Mouse (Mus musculus) gastrocnemius, postnatal 25 days (tissue): ENCODE measurements around the gene Olfr585. TPM values are rescaled to one million over a fixed set of nuclear protein-coding genes. Genes with fewer than 3 reads are reported as not detected.

Source experiments
- DNase-seq: peaks from one replicate; pipeline ENCODE4 v3.0.0; 2022
- long read RNA-seq, 2 experiments: library from polyadenylated mRNA; stranded (forward); transcript quantifications; one replicate each; pipeline ENCODE4 v2.0.0; 2021
- total RNA-seq, 2 experiments: library from RNA; stranded (reverse); gene quantifications; 1 replicate in 1 of 2; 2 replicates in 1 of 2; pipeline ENCODE4 v1.2.3; 2021

The Olfr585 gene
- total RNA-seq: not detected
- long read RNA-seq, experiment 1: 0 reads
- long read RNA-seq, experiment 2: 0 reads

DNA sequence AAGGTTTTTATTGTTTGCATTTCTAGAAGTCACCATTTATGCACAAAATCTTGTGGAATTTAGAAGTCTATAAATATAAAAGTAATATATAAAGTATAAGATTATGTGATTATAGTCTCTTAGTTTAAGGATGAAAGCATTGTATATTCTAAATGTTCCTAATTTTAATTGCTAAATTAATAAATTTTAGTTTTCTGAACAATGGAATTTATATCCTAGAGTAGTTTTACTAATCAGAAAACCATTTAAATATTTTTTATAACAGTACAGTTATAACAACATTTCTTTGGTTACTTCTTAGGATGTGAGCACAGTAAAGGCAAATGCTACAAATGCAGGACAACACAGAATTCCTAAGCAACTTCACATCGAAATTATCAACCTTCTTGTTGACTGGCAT, at the start of gene Olfr585:
TSS of gene Olfr585 (plus strand) at position 301 of the 400 bp plus-strand sequence.
- no peak for DNase-seq

GRCm38 (mm10) chr7:103051000-103051399, 46.5 kb upstream of the Olfr585 start, which contains the start of gene Olfr583:
Gene Olfr583, plus strand, starts transcription at chr7:103051300.
- no peak for DNase-seq

GRCm38 (mm10) chr7:103081585-103081984, 15.9 kb upstream of the Olfr585 start, which contains the start of gene Olfr584:
Gene Olfr584, plus strand, starts transcription at chr7:103081885.
- DNase-seq: no peak

DNA sequence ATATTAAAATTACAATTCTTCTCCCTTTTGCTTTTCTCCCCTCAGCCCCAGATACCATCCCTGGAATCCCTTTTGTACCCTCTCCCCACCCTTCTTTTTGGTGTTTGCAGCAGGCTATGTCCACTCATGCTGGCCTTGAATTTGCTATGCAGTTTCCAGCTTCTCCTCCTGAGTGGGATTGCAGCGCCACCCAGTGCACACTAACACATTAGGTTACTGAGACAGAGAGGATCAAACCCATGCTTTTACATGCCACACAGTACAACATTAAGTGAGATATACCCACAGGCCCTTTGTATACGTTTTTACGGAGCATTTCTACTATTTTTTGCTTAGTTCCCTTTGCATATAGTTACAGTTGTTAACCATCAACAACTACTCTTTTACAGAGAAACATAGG, 21.9 kb downstream of the Olfr585 start:
- DNase-seq: no peak

- DNase-seq: no peak
Measured at GRCm38 (mm10) chr7:103125538-103125937, 28.0 kb downstream of the Olfr585 start, which contains the start of gene Olfr586. Gene Olfr586, minus strand, starts transcription at chr7:103125638.

GRCm38 (mm10) chr7:103140579-103140978, 43.1 kb downstream of the Olfr585 start, which contains the start of gene Olfr588-ps1:
Gene Olfr588-ps1, plus strand, starts transcription at chr7:103140879.
- no peak for DNase-seq

Other genes starting within 250 kb of the Olfr585 start
- not detected for gene Olfr566, start 239.0 kb upstream of the Olfr585 start, total RNA-seq
- not detected for gene Olfr568, start 220.6 kb upstream of the Olfr585 start, total RNA-seq
- gene Olfr569, start 206.8 kb upstream of the Olfr585 start, total RNA-seq: not detected
- not detected for gene Olfr570, start 203.1 kb upstream of the Olfr585 start, total RNA-seq
- not detected for gene Olfr571, start 180.2 kb upstream of the Olfr585 start, total RNA-seq
- gene Olfr572, start 173.3 kb upstream of the Olfr585 start, total RNA-seq: not detected
- not detected for gene Olfr573-ps1, start 155.1 kb upstream of the Olfr585 start, total RNA-seq
- gene Olfr574, start 149.3 kb upstream of the Olfr585 start, total RNA-seq: not detected
- gene Olfr575, start 138.9 kb upstream of the Olfr585 start, total RNA-seq: not detected
- gene Olfr576, start 135.1 kb upstream of the Olfr585 start, total RNA-seq: not detected
- gene Olfr577, start 121.8 kb upstream of the Olfr585 start, total RNA-seq: not detected
- not detected for gene Olfr578, start 108.4 kb upstream of the Olfr585 start, total RNA-seq
- gene Olfr582, start 59.7 kb upstream of the Olfr585 start, total RNA-seq: not detected
- gene Olfr583, start 46.4 kb upstream of the Olfr585 start, total RNA-seq: not detected
- not detected for gene Olfr584, start 15.8 kb upstream of the Olfr585 start, total RNA-seq
- gene Olfr586, start 27.9 kb downstream of the Olfr585 start, total RNA-seq: not detected
- not detected for gene Olfr588-ps1, start 43.2 kb downstream of the Olfr585 start, total RNA-seq
- not detected for gene Olfr589, start 58.6 kb downstream of the Olfr585 start, total RNA-seq
- not detected for gene Olfr591, start 80.6 kb downstream of the Olfr585 start, total RNA-seq
- not detected for gene Olfr592, start 87.1 kb downstream of the Olfr585 start, total RNA-seq
- not detected for gene Olfr593, start 114.1 kb downstream of the Olfr585 start, total RNA-seq
- gene Olfr594, start 119.3 kb downstream of the Olfr585 start, total RNA-seq: not detected
- not detected for gene Usp17ld, start 154.8 kb downstream of the Olfr585 start, total RNA-seq
- gene Olfr596, start 207.9 kb downstream of the Olfr585 start, total RNA-seq: not detected
- not detected for gene Olfr597, start 218.6 kb downstream of the Olfr585 start, total RNA-seq
- not detected for gene Olfr598, start 225.8 kb downstream of the Olfr585 start, total RNA-seq
- not detected for gene Olfr599, start 238.2 kb downstream of the Olfr585 start, total RNA-seq